Mouse (Mus musculus): ENCODE measurements around the gene Ubald2.

- TF ChIP-seq ZNF384 (IDR thresholded peaks at IDR 0.05; ENCODE audit: low read depth, low read length) = no peak
- no peak for TF ChIP-seq ZC3H11A (IDR thresholded peaks at IDR 0.05; ENCODE audit: borderline replicate concordance, low read depth, low read length)
- no peak for TF ChIP-seq MAFK (IDR thresholded peaks at IDR 0.05; ENCODE audit: insufficient read depth, low read depth, low read length)
- TF ChIP-seq CHD2 (IDR thresholded peaks at IDR 0.05; ENCODE audit: low read depth, low read length) = no peak
Observed at GRCm38 (mm10) chr11:116442129-116442866, 8.4 kb downstream of the Ubald2 start.
